Mouse (Mus musculus): ENCODE measurements at regions not wholly inside any gene's neighbourhood (a gene's known extent, or its start where the extent isn't known, plus 50 kb on each side); places are given as distances from the start of the nearest gene placed in this dataset.

DNA sequence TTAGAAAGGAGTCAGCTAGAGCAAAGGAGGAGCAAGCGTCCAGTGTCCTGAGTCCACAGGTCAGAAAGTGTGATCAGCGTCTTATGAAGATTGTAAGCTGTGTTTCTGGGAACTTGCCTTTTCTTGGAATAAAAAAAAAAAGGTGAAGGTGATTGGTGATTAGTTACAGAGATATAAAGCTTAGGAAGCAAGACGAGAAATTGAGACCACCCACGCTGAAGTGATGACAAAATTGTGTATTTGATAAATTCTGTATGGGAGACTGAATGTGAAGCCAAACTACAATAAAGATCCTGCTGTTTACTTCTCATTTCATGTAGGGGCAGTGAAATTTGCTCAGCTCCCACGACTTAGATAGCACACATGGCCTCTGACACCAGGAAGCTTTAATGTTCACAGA lies 109.0 kb upstream of the Spats2l start:
- no peak for DNase-seq (ENCODE audit: low spot score)

DNA sequence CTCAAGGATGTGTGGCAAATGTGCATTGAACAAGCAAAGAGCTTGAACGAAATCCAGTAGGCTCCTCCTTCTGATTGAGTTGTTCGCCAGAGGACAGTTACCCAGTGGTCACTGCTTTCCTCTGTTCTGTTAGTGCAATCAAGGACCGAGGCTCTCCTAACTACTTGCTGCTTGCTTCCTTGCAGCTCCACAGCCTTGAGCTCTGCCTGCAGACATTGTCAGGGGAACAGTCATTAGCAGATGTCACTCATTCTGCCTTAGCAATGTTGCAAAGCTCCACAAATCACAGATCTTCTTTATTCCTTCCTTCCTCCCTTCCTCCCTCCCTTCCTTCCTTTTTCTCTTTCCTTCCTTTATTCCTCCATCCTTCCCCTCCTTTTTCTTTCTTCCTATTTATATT lies 108.2 kb upstream of the Spats2l start:
- no peak for DNase-seq (ENCODE audit: low spot score)

DNA sequence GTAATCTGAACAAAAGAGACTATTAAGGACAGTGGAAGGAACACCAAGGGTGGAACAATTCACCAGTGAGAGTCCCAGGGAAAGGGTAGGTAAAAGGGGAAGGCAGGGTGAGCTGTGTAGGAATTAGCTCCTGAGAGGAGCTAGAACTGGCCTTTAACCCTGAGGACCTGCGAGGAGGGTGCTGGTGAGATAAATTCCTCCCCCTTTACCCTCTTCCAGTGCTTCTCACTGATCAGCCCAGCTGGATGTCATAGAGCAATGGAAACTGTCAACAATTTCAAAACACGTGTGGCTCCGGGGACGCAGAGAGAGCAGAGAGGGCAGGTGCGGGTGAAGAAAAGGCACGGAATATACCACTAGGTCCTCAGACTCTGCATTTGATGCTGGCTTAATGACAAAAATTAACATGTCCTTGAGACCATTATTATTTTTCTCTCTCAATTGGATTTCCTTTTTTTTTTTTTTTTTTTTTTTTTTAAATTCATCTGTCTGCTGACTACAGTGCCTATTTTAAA lies 107.7 kb upstream of the Spats2l start:
- DNase-seq (ENCODE audit: low spot score): no peak

DNA sequence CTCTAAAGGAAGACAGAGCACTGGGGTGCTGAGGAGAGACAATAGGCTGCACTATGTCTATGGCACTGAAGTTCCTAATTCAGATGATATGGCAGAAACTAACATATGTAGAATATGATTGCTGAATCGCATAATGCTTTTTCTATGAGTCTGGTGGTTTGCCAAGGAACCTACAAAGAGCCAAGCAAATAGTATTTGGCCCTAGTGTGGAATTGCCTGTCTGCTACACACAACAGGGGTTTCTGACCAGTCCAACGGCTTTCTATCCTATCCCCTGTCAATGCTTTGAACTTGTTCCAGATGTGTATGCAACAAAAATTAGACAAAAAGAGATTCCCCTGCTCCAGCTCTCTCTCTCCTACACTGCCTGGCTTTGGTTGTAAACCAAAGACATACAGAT lies 100.5 kb upstream of the Spats2l start:
- DNase-seq (ENCODE audit: low spot score): no peak

DNA sequence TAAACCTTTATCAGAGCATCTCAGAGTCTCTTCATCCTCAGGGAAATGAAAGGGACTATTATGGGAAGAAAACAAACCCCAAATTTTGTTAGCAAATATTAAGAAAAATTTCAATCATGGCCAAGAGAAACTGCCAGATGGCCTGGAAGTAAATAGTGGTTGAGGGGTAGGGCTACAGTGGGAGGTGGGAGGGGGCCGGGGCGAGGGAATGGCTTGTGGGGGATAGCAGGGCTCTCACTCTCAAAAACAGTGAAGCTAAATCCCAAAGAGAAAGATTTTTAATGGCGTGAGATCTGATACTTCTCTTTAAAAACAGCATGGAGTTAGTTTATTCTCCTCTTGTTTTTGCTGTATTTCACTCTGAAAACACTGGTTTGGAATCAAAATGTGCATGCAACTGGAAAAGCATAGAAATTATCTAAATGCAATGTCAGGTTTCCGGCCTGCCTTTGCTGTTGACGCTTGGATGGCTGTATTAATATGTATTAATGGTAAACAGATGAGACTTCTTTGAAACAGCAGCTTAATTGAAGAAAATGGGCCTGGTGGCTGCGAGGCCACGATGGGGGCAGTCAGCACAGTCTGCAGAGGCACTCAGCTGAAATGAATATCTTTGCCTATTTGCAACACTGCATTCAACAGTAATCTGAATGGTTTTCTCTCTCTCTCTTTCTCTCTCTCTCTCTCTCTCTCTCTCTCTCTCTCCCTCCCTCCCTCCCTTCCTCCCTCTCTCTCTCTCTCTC lies 99.8 kb upstream of the Spats2l start:
- no peak for DNase-seq (ENCODE audit: low spot score)

DNA sequence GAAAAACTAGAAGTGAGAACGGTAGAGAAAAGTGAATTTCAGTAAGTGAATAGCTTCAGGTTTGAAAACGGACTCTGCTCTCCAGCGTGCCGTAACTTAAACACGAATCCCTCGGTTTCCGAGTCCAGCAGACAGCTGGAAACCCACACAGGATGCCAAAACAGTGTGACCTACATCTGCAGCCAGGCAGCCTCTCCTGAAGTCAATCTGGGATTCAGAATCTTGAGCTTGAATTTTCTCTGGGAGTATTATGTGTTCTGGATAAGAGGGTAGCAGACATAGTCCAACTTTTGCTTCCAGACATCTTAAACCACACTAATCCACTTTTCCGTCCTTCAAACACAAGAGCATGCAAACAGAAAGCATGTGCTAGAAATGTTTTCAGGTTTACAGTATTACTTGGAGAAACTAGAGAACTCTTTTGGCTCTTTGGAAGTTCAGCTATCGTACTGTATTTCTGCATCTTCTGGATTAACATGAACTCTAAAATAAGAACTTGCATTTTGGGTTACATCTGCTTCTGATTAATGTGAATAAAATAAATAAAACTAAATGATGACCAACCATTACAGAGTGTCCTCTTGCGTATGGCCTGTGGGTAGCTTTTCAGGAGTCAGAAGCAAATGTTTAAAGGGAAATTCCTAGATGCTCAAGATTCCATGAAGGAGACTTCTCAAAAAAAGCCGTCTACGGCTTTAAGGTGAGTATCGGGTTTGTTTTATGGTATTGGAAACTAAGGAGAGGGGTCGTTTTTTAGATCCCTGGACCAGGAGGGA lies 89.4 kb upstream of the Spats2l start:
- DNase-seq (ENCODE audit: low spot score): no peak

DNA sequence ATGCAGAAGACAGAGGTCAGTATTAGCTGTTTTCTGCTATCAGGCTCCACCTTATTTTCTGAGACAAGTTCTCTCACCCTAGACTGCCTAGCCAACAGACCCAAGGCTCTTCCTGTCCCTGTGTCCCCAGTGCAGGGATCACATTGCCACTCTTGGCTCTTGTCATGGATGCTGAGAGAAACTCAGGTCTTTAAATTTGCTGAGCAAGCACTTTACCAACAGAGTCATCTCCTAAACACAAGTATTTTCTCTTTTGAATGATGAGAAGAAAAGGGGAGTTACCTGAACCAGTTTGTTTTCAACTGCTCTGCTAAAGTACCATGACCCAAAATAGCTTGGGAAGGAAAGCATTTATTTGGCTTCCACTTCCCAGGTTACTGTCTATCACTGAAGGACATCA lies 84.7 kb upstream of the Spats2l start:
- DNase-seq (ENCODE audit: low spot score): no peak

DNA sequence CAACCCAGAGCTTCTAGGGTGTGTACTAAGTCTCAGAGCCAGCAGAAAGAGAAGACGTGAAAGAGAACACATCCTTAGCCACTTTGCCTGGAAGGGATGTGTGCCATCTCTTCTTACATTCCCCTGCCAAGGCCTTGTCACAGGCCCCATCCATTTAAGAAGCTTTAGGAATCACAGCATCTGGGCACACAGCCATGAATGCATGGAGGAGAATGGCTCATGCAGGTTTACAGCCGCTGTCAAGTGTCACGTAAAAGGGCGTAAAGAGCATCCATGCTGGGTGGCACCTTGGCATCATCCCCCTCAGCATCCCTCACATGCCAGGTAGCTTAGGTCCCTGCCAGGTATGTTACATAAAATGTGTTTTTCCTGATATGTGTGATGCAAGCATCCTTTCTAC lies 66.1 kb upstream of the Spats2l start:
- DNase-seq (ENCODE audit: low spot score): no peak

DNA sequence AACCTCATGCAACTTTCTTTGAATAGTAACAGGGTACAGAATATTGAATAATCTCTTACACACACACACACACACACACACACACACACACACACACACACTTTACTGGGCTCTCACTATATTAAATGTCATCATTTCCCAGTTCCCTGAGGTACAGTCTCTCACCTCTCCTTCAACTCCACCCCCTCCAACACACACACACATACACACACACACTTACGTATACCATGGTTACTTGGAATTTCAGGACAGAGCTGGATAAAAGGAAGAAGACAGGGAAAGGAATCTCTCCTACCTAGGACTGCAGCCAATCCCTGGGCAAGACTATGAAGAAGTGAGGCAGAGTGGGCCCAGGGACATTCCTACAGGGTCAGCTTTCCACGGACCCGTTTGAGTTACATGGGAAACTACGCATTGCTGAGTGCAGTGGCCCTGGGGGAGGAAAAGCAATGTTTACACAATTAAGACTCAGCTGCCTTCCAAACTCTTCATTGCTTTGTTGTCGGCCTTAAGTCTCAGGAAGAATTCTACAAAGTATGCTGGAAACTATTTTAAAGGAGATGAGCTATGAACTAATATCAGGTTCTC lies 61.0 kb upstream of the Spats2l start:
- DNase-seq (ENCODE audit: low spot score): no peak

DNA sequence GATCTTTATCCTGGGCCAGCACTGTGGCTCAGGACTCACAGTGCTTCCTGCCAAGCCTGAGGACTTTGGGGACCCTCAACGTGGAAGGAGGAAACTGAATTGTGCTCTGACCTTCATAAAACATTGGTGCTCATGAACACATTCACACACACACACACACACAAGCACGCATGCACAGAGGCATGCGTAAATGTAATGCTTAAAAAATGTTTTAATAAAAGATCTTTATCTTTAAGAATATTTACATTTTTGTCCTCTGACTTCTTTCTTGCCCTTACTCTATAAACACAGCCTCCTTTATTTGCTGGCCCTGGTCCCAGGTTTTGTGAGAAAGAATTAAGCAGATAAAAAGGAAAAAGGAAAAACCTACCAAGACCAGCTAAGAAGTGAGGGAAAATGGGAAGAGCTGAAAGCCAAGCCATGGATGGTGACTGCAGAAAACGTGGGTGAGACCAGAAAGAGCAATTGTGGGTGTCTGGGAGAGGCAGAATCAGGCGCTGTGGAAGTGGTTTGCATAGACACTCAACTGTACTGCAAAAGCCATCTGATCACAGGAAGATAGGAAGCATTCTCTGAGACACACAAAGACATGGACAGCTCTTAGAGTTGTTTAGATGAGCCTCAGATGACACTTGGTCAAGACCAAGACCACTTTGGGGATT lies 56.7 kb upstream of the Spats2l start:
- no peak for DNase-seq (ENCODE audit: low spot score)

DNA sequence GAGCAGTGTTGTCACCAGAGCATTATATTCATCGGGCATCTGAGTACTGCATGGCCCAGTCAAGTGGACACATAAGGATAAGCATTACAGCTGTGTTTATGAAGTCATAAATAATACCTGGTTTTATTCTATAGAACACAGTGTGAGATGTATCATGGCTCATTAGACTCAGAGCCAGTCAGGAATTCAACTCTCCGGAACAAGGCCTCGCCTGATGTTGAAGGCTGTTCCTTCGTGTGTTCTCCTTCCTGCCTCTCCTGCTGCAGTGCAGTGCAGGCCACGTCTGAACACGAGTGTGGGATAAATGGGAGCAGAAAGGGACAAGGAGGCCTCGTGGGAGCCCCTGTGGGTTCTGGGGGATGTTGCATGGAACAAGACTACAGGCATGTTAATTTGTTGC lies 55.6 kb upstream of the Spats2l start:
- no peak for DNase-seq (ENCODE audit: low spot score)
